Mouse (Mus musculus) duodenum, adult 2 months (tissue): ENCODE results near the gene Dnajc4. TPM values are rescaled to one million over a fixed set of nuclear protein-coding genes. Genes with fewer than 3 reads are reported as not detected.

ENCODE experiments used
- polyA plus RNA-seq: library from polyadenylated mRNA; depleted of rRNA; stranded (reverse); fragments of >200 nt; gene quantifications from 2 replicates; pipeline ENCODE4 v1.2.3, GENCODE M21; 2012; ENCODE audit warnings: low replicate concordance; rRNA removed

Dnajc4 gene
- 35.7 and 47.7 TPM in 2 replicates for polyA plus RNA-seq

GRCm38 (mm10) chr19:6992011-6992858, at the start of gene Dnajc4:
TSS of gene Dnajc4 (minus strand) at chr19:6992572.

DNA sequence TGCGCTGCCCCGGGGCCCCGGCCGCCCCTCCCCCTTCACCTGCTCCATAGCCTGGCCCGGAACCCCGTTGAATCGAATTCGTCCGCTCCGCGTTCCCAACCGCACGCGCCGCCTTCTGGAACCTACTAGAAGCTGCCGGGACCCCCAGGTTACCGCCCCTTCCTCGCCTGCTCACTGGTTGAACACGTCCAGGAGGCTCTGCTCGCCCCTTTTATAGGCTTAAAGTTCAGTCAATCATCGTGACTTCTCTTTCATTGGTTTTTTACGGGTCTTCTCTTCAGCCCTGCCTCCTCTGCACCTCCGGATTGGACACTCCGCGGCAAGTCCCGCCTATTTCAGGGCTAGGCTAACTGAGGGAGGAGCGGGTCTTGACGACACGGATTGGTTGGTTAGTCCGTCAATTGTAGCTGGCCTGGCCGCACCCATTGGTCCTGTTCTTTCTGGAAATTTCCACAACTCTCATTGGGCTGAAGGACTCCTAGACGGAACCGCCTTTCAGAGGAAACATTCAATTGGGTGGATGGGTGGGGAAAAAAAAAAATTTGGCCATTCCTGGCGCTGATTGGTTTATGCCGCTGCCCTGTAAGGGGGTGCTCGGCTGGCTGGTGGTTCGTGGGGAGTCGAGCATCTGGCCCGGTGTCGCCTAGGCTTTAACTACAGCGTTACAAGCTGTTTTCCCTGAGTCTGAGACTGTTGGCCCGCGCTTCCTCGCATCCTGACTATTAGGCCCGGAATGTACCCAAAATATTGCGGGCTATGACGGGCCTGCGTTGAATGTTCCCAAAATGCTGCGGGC, 47.7 kb upstream of the Dnajc4 start, which contains the start of gene Stip1:
TSS of gene Stip1 (minus strand) at position 127 of the 796 bp plus-strand sequence.

GRCm38 (mm10) chr19:7019191-7019590, 26.8 kb upstream of the Dnajc4 start, which contains the start of gene Fermt3:
TSS of gene Fermt3 (minus strand) at chr19:7019469.

GRCm38 (mm10) chr19:6996006-6996405, 3.6 kb upstream of the Dnajc4 start, which contains the start of the genes Nudt22 and Trpt1:
TSS of gene Nudt22 (minus strand) at chr19:6996117.
TSS of gene Trpt1 (plus strand) at chr19:6996131.

GRCm38 (mm10) chr19:6987061-6987903, 5.1 kb downstream of the Dnajc4 start, which contains the start of gene Vegfb:
TSS of gene Vegfb (minus strand) at chr19:6987651.

DNA sequence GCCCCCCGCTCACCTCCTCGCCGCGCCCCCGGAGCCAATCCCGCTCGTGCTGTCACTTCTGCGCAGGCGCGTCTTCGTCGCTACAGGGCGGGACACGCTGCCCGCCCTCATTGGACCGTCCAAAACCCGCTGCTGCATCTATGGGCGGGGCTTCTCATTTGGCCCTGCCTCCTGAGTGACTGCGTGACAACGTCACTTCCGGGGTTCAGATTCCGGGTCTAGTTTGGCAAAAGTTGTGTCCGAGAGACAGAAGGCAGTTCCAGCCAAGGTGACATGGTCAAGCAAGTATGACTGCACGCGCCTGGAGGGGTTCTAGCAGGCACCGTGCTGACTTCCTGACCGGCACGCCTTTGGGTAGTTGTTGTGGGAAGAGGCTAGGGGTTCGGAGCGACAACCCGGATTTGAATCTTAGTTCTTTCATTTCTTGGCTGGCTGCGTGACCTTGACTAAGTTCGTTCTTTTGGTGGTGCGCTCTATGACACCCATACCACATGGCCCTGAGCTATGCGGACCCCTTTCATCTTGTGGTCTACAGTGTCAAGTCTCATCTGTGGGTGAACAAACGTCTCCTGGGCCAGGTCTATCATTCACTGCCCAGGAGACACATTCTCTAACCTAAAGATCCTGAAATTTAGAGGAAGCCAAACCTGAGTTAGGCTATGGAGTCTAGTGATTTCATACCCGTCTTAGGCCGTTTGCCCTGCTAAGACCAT, 11.8 kb downstream of the Dnajc4 start, which contains the start of gene Fkbp2:
TSS of gene Fkbp2 (minus strand) at position 121 of the 713 bp plus-strand sequence.

DNA sequence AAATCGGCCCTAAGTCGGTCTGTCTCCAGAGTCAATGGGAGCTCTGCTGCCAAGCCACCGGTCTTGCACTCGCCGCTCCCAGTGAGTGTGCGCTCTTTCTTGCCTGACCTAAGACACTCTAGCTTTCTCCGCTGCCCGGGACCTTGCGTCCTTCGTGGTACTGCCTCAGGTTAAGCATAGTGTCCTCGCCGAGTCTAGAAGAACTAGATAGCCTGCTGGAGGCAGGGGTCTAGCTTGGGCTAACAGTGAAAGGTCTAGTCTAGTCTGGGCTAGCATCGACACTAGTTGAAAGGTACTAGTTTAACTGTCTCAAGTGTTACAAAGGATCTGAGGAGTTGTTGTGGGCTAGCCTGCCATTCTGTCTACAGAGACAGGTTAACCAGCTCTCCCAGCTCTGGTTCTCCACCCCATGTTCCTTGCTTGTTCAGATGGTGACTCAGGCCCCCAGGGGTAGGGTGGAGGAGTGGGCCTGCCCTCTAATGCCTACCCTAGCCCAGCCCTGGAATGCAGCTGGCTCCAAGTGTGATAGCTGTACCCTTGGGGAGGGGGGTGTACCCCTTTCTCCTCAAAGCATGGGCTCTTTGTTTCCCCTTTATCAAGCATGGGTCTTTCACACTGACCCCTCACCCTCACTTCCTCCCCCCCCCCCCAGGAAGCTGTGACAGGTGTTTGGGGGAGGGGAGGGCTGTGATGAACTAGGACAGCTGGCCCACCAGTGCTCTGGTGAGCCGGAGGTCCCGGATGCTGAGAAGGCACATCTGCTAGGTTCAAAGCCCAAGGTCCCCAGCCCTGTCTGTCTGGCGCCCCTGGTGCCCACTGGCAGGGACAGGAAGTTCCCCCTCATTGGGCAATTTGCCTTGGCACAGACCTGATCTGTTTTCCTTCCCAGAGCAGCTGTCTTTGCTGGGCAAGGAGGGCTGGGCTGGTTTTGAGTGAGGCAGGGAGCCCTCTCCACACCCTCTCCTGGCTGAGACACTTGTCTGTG, 16.5 kb downstream of the Dnajc4 start, which contains the start of gene Plcb3:
TSS of gene Plcb3 (minus strand) at position 934 of the 985 bp plus-strand sequence.

GRCm38 (mm10) chr19:6974211-6975205, 17.9 kb downstream of the Dnajc4 start, which contains the start of gene Ppp1r14b:
TSS of gene Ppp1r14b (plus strand) at chr19:6974968.

GRCm38 (mm10) chr19:6942249-6942691, 50.1 kb downstream of the Dnajc4 start, which contains the start of gene Gpr137:
TSS of gene Gpr137 (minus strand) at chr19:6942480.

GRCm38 (mm10) chr19:6941372-6942248, 50.8 kb downstream of the Dnajc4 start, which contains the start of gene Bad:
TSS of gene Bad (plus strand) at chr19:6941861.

Other genes with a start within 250 kb of the Dnajc4 start
- gene Rps6ka4, start 151.9 kb downstream of the Dnajc4 start, polyA plus RNA-seq, result 40.3 and 55.5 TPM in 2 replicates
- gene Ccdc88b, start 134.4 kb downstream of the Dnajc4 start, polyA plus RNA-seq, result 28.0 and 29.4 TPM in 2 replicates
- 47.0 and 71.7 TPM in 2 replicates for gene Trmt112, start 82.9 kb downstream of the Dnajc4 start, polyA plus RNA-seq
- gene Prdx5, start 82.5 kb downstream of the Dnajc4 start, polyA plus RNA-seq, result 173 and 198 TPM in 2 replicates
- gene Esrra, start 70.8 kb downstream of the Dnajc4 start, polyA plus RNA-seq, result 295 and 547 TPM in 2 replicates
- not detected in 2 replicates for gene Catsperz, start 67.2 kb downstream of the Dnajc4 start, polyA plus RNA-seq
- gene Kcnk4, start 58.1 kb downstream of the Dnajc4 start, polyA plus RNA-seq, result not detected in 2 replicates
- gene Bad, start 50.7 kb downstream of the Dnajc4 start, polyA plus RNA-seq, result 87.2 and 152 TPM in 2 replicates
- 116 and 165 TPM in 2 replicates for gene Gpr137, start 50.1 kb downstream of the Dnajc4 start, polyA plus RNA-seq
- 114 and 131 TPM in 2 replicates for gene Ppp1r14b, start 17.6 kb downstream of the Dnajc4 start, polyA plus RNA-seq
- 470 and 523 TPM in 2 replicates for gene Plcb3, start 16.1 kb downstream of the Dnajc4 start, polyA plus RNA-seq
- 26.0 and 27.9 TPM in 2 replicates for gene Fkbp2, start 12.1 kb downstream of the Dnajc4 start, polyA plus RNA-seq
- gene Vegfb, start 4.9 kb downstream of the Dnajc4 start, polyA plus RNA-seq, result 28.2 and 41.3 TPM in 2 replicates
- 44.2 and 67.5 TPM in 2 replicates for gene Nudt22, start 3.5 kb upstream of the Dnajc4 start, polyA plus RNA-seq
- 8.4 and 10.9 TPM in 2 replicates for gene Trpt1, start 3.6 kb upstream of the Dnajc4 start, polyA plus RNA-seq
- 8.8 and 17.2 TPM in 2 replicates for gene Fermt3, start 26.9 kb upstream of the Dnajc4 start, polyA plus RNA-seq
- 15.1 and 19.1 TPM in 2 replicates for gene Stip1, start 47.4 kb upstream of the Dnajc4 start, polyA plus RNA-seq
- 39.6 and 55.8 TPM in 2 replicates for gene Macrod1, start 64.2 kb upstream of the Dnajc4 start, polyA plus RNA-seq
- 0.05 and 0.15 TPM in 2 replicates for gene Flrt1, start 113.2 kb upstream of the Dnajc4 start, polyA plus RNA-seq
- gene Otub1, start 213.7 kb upstream of the Dnajc4 start, polyA plus RNA-seq, result 83.6 and 128 TPM in 2 replicates
- gene Cox8a, start 225.0 kb upstream of the Dnajc4 start, polyA plus RNA-seq, result 3,491 and 5,701 TPM in 2 replicates
- 11.7 and 14.2 TPM in 2 replicates for gene Naa40, start 248.6 kb upstream of the Dnajc4 start, polyA plus RNA-seq